19 mouse cellular contexts compared by ENCODE assay signal in genomic region chr1:52256194-52256593, GRCm38 (mm10).
"Had no signal": no experiment of that assay in that cellular context is flagged by ENCODE, and none has a peak within 500 bp of the region (broad histone marks: within the 10 kb centered on the region; RNA-seq: fewer than 3 reads in every experiment).

No protein-coding gene starts in this region.

- H3K4me2 ChIP-seq: lung, embryonic 14.5 days; midbrain, embryonic 12.5 days; neural tube, embryonic 13.5 days; neural tube, embryonic 15.5 days had no signal

- H3K9ac ChIP-seq: lung, embryonic 14.5 days; midbrain, embryonic 12.5 days; neural tube, embryonic 13.5 days; neural tube, embryonic 15.5 days had no signal

- H3K36me3 ChIP-seq: midbrain, embryonic 10.5 days; midbrain, embryonic 12.5 days; neural tube, embryonic 13.5 days; neural tube, embryonic 15.5 days had no signal

- H3K4me1 ChIP-seq: midbrain, embryonic 10.5 days; midbrain, embryonic 12.5 days; neural tube, embryonic 13.5 days; neural tube, embryonic 15.5 days had no signal

- H3K27me3 ChIP-seq: midbrain, embryonic 12.5 days; neural tube, embryonic 13.5 days; neural tube, embryonic 15.5 days had no signal

- H3K4me3 ChIP-seq: midbrain, embryonic 10.5 days; midbrain, embryonic 12.5 days; myocyte; neural tube, embryonic 13.5 days; neural tube, embryonic 15.5 days had no signal

- H3K9me3 ChIP-seq: midbrain, embryonic 10.5 days; midbrain, embryonic 12.5 days; neural tube, embryonic 13.5 days; neural tube, embryonic 15.5 days had no signal

- DNase-seq: lung, adult 18-20 months; lung, embryonic 14.5 days; lung, postnatal 10 days; lung, postnatal 4 days; midbrain, embryonic 14.5 days; retina, postnatal 1 day; right cerebral cortex, adult 18-20 months; right cerebral cortex, postnatal 25 days; right cerebral cortex, postnatal 4 days; spleen, adult 18-20 months; thymus, adult 18-20 months; thymus, postnatal 14 days; thymus, postnatal 36 days had no signal

- ATAC-seq: midbrain, embryonic 16.5 days had no signal

- H3K27ac ChIP-seq: midbrain, embryonic 10.5 days; midbrain, embryonic 12.5 days; neural tube, embryonic 13.5 days; neural tube, embryonic 15.5 days had no signal
